Mouse (Mus musculus): ENCODE measurements around the gene Strn.

Strn gene

DNA sequence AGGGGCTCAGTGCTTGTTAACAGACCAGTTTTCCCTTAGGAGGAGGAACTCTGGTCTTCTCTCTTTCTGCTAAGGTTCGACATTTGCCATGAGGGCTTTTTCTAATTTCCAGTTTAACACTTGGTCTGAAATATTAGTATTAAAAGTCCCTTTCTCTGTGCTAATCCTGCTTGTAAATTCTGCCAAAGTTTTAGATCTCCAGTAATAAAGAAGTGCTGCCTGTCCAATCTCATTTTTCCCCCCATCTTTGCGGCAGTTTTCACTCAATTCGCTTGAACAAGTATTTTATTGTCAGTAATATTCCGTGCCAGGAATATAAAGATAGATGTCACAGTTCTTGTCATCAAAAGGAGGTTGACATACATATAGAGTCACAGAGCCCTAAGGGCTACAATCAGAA lies at the start of gene Strn:
Gene Strn, minus strand, starts transcription at position 101 of the 400 bp plus-strand sequence.
- DNase-seq (ENCODE audit: low read depth, low spot score): no peak

- DNase-seq (ENCODE audit: low read depth, low spot score): no peak
Observed at GRCm38 (mm10) chr17:78778765-78779164, 41.8 kb upstream of the Strn start.

- no peak for DNase-seq (ENCODE audit: low read depth, low spot score)
Observed at GRCm38 (mm10) chr17:78772317-78772716, 35.3 kb upstream of the Strn start.

DNA sequence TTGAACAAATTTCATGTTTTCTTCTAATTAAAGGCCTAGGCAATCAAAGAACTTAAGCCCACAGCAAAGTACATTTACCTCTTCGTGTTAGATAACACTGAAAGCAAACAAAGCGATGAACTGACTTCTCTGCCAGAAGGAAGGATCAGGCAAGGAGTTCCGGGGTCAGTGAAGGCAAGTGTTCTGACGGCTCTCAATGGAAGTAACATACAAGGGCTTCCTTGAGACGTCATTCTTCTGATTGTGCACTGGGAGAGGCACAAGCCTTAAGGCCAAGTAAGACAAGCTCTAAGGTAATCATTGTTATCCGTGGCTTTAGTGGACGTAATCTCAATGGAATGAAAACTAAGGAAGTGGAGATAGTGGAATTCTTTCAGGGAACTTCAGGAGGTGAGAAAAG lies 33.9 kb upstream of the Strn start:
- DNase-seq (ENCODE audit: low read depth, low spot score): no peak

DNA sequence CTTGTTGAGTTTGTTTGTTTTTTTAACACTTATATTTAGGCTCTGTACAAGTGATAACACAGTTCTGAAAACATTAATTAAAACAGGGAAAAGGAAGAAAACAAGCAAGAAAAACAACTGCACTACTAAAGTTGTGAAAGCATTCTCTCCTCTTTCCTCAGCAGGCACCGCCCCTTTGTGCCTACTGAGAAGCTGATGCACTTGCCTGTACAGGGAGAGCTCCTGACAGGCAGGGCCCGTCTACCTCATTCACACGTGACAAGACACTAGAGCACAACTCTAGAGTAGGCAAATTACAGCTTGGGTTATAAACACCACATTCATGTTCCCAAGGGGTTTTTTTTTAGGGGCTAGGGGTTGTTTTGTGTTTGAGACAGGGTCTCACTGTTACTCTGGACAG lies 32.3 kb upstream of the Strn start:
- no peak for DNase-seq (ENCODE audit: low read depth, low spot score)

GRCm38 (mm10) chr17:78768937-78769336 lies 31.9 kb upstream of the Strn start:
- DNase-seq (ENCODE audit: low read depth, low spot score): no peak

DNA sequence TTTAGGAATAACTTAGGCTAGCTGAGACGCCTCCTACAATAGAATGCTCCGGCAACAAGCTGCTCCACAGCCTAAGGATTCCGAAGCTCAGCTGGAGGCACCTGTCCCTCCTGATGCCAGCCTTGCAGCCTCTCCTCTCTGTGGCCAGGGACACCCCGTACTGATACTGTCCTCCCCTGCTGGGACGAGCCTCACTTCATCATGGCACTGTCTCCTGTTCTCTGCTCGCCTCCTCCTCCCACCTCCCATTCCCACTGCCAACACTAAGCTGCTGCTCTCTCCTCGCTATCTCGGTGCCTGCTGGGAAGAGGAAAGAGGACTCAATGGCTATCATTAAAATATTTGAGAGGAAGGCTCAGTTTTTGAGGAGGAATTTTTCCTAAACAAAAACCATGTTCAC lies 30.6 kb upstream of the Strn start:
- no peak for DNase-seq (ENCODE audit: low read depth, low spot score)

GRCm38 (mm10) chr17:78766084-78766483 lies 29.1 kb upstream of the Strn start:
- no peak for DNase-seq (ENCODE audit: low read depth, low spot score)

DNA sequence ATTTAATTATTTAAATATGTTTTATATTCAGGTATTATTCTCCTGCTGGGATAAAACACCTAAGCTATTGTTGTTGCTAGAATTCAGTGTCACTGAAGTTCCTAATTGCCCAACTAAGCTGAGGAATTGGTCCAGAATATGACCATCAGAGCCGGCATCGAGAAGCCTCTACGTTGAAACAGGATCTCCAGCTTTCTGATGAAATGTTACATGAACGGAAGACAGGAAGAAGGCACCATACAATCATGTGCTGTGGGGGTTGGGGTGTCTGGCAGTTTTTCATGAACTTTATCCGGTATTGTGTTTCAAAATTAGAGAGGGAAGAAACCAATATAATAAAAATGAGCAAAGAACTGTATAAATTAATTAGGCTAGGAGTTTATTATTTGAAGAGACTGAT lies 26.3 kb upstream of the Strn start:
- DNase-seq (ENCODE audit: low read depth, low spot score): no peak

GRCm38 (mm10) chr17:78752938-78753655 lies 16.1 kb upstream of the Strn start:
- DNase-seq (ENCODE audit: low read depth, low spot score): no peak

DNA sequence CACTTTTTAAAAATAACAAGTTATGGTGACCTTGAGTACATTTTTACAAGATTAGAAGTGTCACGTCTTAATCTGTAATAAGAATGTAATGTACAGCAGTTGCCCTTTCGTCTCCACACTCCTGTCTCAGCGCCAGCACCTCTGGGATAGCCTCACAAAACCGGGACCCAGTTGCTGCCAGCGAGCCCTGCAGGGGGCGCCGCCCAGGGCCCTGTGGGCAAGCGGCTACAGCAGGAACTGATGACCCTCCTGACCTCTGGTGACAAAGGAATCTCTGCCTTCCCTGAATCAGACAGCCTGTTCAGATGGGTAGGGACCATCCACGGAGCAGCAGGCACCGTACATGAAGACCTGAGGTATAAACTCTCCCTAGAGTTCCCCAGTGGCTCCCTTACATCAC lies 15.1 kb upstream of the Strn start:
- DNase-seq (ENCODE audit: low read depth, low spot score): peak; percentile 38

- DNase-seq (ENCODE audit: low read depth, low spot score): no peak
Observed at GRCm38 (mm10) chr17:78748440-78748839, 11.4 kb upstream of the Strn start.

DNA sequence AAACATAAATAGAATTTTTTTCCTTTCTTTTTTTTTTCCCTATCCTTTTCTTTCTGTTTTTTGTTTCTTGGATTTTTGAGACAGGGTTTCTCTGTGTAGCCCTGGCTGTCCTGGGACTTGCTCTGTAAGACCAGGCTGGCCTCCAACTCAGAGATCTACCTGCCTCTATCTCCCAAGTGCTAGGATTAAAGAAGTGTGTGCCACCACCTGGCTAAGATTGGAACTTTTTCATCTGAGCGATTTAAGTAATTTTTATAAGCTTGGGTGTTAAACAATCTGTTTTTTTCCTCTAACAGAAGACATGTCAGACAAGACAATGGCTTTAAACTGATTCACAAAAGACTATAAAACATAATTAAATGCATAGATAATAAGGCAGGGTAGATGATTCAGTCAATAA lies 1.4 kb upstream of the Strn start:
- DNase-seq (ENCODE audit: low read depth, low spot score): no peak

DNA sequence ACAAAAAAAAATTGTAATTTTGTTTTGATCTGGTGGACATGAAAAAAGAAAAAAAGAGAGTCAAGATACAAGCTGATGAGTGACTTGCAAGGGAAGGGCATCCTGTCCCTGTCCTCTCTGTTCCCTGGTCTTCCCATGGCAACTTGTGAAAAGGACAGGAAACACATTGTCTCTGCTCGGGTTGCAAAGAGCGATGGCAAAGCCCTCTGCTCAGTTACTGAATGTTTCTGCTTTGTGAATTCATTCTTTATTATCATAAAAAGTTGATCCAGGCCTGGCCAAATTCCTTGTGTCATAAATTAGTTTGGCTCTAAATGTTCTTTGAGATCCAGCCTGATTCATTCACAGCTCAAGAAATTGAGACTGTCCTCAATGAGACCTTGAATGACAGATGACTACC lies 775 bp upstream of the Strn start:
- no peak for DNase-seq (ENCODE audit: low read depth, low spot score)

GRCm38 (mm10) chr17:78736473-78736988 lies 465 bp downstream of the Strn start:
- peak; percentile 96 for DNase-seq (ENCODE audit: low read depth, low spot score)

- peak; percentile 67 for DNase-seq (ENCODE audit: low read depth, low spot score)
Observed at GRCm38 (mm10) chr17:78735731-78736472, 1.1 kb downstream of the Strn start.

DNA sequence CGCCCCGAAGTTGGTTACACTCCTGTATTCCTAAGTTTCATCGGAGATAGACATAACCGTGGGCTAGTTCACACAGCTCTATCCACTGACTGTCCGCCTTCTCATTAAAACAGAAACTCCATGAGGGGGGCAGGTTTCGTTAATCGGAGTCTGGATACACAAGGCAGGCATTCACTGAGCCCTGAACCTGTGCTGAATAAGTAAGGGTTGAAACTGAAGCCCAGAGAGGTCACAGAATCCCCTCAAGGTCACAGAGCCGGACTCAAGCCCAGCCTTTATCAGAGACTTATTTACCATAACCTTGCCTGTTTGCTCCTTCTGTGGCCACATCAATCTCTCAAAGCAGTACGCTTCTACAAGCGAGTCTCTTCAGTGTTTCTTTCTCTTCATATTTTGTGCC lies 2.2 kb downstream of the Strn start:
- no peak for DNase-seq (ENCODE audit: low read depth, low spot score)

DNA sequence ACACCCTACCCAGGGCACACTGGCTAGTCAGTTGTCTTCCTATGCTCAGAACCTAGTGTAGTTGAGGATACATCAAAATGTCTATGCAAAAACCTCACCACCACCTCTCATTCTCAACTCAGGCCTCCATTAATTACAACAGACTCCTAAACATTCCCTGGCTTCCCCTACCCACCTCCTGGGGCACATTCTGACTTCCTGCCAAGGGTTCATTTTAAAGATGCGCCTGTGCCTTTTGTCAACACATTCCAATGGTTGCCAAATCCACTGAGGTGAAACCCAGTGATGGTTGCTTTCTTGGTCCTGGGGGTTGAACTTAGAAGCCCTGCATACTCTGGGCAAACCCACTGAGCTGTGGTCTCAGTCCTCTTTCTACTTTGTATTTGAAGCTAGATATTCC lies 4.9 kb downstream of the Strn start:
- DNase-seq (ENCODE audit: low read depth, low spot score): no peak

DNA sequence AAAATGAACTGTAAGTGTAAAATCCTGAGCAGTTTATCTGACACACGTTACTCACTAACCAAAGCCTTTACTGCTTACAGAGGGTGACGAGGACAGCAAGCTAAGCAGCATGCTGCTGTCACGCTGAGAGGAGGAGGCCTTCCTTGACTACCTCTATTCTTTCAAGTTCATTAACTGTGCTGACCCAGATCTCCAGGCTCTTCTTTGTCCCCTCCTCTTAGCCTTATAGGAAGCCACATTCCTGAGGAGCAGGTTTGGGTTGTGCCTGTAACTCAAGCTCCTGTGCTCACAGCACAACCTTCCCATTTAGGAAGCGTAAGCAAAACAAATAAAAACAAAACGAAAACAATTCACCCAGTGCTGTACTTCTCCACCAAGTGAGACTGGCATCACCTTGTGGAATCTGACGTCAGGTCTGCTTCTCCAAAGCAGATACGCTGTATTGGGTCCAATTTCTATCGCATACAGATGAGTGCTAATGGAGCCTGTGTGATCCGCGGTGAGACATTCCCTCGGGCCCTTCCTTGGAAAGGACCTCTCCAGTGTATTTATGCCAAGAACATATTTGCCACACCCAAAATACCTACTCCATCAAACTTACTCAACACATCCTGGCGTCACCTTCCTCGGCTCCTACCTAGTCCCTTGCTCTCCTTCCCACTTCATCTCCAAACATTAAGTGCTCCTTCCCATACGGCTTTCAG lies 10.1 kb downstream of the Strn start:
- peak; percentile 21 for DNase-seq (ENCODE audit: low read depth, low spot score)

- peak; percentile 10 for DNase-seq (ENCODE audit: low read depth, low spot score)
Observed at GRCm38 (mm10) chr17:78724461-78725055, 12.4 kb downstream of the Strn start.

DNA sequence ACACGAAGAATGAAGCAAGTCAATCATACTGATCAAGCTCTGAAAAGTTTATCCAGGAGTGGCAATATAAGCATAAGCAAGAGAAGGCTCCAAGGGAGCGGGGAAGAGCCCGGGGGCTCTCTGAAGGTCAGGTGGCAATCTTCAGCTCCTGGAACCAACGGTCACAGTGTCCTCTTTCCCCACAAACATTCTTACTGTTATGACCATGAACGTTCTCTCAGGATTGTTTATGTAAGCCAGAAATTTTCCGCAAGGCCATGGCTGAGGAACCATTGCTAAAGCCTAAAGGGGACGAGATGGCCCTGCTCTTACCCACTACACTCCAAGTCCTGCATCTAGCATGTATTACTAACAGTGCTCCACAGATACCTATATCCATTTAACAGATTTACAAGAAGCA lies 15.3 kb downstream of the Strn start:
- DNase-seq (ENCODE audit: low read depth, low spot score): no peak

DNA sequence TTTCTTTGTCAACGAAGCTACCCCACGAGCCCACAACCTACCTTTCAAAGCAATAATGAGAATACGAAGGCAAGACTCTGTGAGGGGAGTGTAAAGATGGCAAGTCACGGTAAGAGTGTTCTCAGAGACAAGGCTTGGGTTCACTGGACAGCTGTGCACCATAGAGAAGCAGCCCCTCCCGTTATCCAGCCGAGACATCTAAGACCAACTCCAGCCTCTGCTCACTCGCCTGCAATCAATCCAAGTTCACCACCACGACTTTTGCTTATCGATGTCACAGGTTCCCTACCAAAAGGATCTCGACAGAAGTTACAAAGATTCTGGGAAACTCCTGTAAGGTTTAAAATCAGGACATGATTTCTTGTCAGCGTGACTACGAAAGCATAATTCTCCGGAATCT lies 17.9 kb downstream of the Strn start:
- DNase-seq (ENCODE audit: low read depth, low spot score): no peak

Data from ZHBTc4 (cell line).